Mouse (Mus musculus): Measurements from ENCODE around the gene Fam131b. TPM values are rescaled to one million over a fixed set of nuclear protein-coding genes. Genes with fewer than 3 reads are reported as not detected.

Fam131b gene
- 10 to 100 TPM; 74.8 to 76.8 TPM for total RNA-seq (2021)

DNA sequence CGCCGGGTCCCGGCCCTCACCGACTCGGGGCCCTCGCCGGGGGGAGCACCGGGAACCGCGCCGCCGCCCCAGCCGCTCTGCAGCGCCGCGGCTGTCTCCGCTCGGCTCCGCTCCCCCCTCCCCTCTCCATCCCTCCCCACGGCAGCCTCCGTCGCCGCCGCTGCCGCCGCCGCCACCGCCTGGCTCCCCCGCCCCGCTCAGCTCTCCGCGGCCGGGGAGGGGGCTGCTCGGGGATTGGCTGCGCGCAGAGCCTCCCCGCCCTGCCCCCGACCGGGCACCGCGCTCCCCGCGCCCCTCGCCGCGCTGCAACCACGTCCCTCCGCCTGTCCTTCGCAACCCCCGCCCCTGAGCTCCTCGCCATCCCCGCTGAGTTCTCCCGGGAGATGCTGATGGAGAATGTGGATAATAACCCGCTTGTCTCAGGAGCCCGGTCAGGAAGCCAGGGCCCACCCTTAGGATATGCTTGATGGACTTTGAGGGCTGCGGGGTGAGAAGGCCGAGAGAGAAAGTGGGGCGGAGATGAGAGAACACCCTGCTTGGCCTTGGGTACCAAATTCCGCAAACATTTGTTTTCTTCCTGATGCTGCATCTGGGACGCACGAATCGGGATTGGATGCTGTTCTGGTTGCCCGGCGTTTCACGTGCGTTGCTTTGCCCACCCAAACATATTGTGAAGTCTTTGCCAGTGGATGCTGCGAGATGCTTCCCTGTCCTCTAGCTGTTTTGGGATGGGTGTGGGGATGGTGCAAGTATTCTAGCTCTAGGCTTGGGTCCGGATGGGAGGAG lies at the start of gene Fam131b:
Gene Fam131b, minus strand, starts transcription at position 162 of the 786 bp plus-strand sequence.
- DNase-seq (ENCODE audit: extremely low spot score in 1 of 2, low spot score in 1 of 2): peak; percentile 59 to 71

- DNase-seq (ENCODE audit: extremely low spot score in 1 of 2, low spot score in 1 of 2): no peak
Observed at GRCm38 (mm10) chr6:42373669-42374430, 49.4 kb upstream of the Fam131b start.

GRCm38 (mm10) chr6:42372816-42373547 lies 48.5 kb upstream of the Fam131b start, which contains the start of gene Epha1:
Epha1 (minus strand) TSS chr6:42373268.
- peak in 1 of 2 experiments; percentile 74 for DNase-seq (ENCODE audit: extremely low spot score in 1 of 2, low spot score in 1 of 2)

DNA sequence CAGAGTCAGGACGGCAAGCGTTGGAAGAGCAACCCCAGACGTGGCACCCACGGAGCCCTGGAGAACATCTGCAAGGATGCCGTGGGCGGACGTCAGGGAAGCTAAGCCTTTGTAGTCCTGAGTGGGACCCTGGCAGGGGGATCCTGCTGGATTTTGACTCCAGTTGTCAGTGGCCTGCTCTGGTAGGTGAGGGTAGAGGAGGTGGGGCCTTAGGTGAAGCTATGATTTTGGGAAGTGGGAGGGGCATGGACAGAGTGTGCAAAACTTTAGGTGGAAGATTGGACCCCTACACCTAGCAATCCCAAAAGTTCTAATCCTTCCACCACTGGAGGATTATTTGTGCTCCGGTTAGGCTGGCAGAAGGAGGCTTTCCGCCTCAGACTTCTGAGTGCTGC lies 48.0 kb upstream of the Fam131b start:
- DNase-seq (ENCODE audit: extremely low spot score in 1 of 2, low spot score in 1 of 2): no peak

GRCm38 (mm10) chr6:42372001-42372400 lies 47.6 kb upstream of the Fam131b start:
- no peak for DNase-seq (ENCODE audit: extremely low spot score in 1 of 2, low spot score in 1 of 2)

DNA sequence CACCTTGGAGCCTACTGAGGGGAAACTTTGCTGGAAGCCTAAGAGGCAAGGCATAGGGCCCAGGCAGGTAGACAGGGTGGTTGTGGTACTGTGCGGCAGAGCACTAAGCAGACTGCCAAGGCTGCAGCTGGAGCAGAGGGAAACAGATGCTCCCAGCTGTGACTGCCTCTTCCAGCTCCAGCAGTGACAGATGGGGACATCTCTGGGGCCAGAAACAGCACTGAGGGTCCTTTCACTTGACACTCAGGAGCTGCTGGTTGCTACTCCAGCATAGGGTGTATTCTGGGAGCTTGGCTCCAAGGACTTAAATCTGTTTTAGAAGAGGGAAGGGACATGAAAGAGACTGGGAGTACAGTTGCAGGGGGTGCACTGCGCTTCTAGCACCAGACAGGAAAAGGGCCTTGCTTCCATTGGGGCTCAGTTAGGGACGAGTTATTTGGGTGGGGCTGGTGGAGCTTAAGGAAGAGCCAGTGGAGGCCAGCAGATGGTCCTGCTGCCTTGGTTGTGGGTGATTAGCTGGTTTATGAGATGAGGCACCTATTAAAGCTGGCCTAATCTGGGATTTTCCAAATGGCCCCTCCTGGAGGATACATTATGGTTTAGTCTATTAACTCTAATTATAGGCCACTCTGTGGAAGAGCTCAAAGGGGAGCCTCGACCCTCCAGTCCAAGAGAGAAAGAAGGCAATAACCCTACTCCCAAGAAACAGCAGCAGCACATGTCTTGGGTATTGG lies 46.4 kb upstream of the Fam131b start:
- no peak for DNase-seq (ENCODE audit: extremely low spot score in 1 of 2, low spot score in 1 of 2)

- DNase-seq (ENCODE audit: extremely low spot score in 1 of 2, low spot score in 1 of 2): no peak
Observed at GRCm38 (mm10) chr6:42369870-42370269, 45.4 kb upstream of the Fam131b start.

DNA sequence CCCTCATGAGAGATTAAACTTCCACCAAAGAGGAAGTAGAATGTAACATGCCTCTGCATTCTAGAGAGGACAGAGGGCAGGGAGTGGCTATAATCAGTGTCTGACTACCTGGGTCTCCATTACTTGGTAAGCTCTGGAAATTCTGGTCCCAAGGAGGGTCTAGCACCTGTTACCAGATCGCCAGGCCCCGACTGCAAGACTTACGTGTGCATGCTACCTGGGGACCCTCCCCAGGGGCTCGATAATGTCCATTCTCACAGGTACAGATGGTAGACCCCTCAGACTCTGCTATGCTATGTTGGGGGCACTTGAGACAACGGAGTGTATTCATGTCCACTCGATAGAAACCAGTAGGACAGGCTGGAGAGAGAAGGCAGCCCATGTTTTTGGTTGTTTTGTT lies 40.8 kb upstream of the Fam131b start:
- no peak for DNase-seq (ENCODE audit: extremely low spot score in 1 of 2, low spot score in 1 of 2)

- DNase-seq (ENCODE audit: extremely low spot score in 1 of 2, low spot score in 1 of 2): no peak
Observed at GRCm38 (mm10) chr6:42364607-42365006, 40.2 kb upstream of the Fam131b start.

- DNase-seq (ENCODE audit: extremely low spot score in 1 of 2, low spot score in 1 of 2): no peak
Observed at GRCm38 (mm10) chr6:42364066-42364465, 39.6 kb upstream of the Fam131b start.

GRCm38 (mm10) chr6:42362974-42363373 lies 38.5 kb upstream of the Fam131b start:
- DNase-seq (ENCODE audit: extremely low spot score in 1 of 2, low spot score in 1 of 2): no peak

DNA sequence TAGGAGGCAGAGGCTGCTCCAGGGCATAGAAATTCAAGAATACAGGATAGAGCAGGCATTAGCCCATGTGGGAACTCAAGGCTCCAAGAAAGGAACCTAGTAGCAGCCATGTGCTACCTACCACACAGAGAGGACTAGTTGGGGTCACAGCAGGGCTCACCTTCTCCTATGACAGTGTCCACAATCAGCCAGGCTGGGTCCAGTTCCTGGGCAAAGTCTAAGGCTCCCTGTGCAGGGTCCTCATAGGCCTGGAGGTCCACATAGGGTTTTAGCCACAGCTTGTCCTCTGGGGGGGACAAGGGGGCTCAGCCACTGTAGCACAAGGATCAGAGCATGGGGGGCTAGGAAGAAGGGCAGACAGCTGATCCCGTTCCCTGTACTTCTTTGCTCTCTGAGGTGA lies 38.1 kb upstream of the Fam131b start:
- DNase-seq (ENCODE audit: extremely low spot score in 1 of 2, low spot score in 1 of 2): no peak

DNA sequence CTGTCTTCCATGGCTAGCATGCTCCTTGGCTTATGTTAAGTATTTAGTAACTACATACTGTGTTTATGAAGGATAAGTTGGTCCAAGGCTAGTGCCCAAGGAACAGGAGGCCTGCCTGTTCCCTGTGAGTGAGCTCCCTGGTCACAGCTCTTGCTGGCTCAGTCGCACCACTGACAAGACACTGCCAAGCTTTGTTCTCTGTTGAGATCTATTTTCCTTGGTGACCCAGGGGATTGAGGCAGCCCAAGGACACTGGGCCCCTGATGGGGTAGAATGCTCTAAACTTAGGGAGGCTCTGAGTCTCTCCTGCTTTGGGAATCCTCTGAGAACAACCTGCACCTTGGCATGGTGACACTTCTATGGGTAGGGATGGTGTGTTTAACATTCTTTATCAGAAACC lies 37.6 kb upstream of the Fam131b start:
- DNase-seq (ENCODE audit: extremely low spot score in 1 of 2, low spot score in 1 of 2): no peak

GRCm38 (mm10) chr6:42361041-42361895 lies 36.8 kb upstream of the Fam131b start:
- no peak for DNase-seq (ENCODE audit: extremely low spot score in 1 of 2, low spot score in 1 of 2)

DNA sequence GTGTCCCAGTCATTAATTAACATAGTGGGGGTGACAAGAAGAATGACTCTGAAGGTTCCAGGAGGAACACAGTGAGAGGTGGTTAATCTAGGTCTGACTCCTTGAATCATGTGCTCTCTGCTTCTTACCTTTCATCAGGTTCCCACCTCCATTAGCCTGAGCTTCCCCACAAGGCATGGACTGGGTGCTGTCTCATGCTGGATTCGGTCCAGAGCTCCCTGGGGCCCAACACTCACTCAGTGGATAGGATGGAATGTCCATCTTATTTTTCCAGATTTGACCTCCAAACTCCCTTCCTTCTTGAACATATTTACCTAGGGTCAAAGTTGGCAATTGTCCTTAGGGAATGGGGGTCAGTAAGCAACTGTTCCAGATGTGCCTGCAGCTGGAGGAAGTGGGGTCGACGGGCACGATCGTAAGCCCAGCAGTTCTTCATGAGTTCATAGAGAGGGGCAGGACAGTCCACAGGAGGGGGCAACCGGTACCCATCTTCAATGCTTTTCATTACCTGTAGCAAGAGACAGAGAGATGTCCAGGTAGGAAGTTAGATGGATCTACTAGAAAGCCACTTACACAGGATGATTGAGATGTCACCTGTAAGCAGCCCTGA lies 35.9 kb upstream of the Fam131b start:
- no peak for DNase-seq (ENCODE audit: extremely low spot score in 1 of 2, low spot score in 1 of 2)

- no peak for DNase-seq (ENCODE audit: extremely low spot score in 1 of 2, low spot score in 1 of 2)
Observed at GRCm38 (mm10) chr6:42359364-42360147, 35.1 kb upstream of the Fam131b start.

DNA sequence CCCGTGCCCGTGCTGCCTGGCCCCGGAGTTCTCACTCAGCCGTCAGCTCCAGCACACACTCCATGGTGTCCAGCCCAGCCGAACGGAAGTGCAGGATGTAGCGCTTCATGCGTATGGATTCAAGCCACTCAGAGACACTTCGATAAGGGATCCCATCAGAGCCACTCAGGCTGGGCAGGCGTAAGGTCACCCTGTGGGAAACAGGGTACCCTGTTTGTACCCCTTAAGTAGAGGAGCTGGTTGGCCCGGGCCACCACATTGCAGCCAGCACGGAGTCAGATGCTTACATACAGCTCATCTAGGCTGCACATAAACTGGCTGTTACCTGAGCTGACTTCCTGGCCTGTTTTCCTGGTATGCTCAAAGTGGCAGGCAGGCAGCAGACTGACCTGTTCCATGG lies 34.5 kb upstream of the Fam131b start:
- no peak for DNase-seq (ENCODE audit: extremely low spot score in 1 of 2, low spot score in 1 of 2)

DNA sequence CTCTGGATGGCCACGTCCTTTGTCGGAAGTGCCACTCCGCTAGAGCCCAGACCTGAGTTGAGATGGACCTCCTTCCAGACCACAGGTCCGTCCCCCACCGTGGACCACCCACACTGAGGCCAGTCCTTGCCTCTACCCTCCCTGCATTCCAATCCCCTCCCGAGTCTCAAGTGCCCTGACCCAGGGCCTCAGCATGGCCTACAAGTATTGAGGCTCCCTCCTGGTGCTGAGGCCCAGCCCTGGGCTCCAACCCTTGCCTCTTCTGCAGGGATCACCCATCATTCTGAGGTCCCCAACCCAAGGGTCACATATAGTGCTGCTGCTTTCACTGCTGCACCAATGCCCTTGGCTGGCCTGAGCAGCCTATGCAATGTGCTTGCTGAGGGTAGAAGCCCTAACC lies 33.5 kb upstream of the Fam131b start:
- no peak for DNase-seq (ENCODE audit: extremely low spot score in 1 of 2, low spot score in 1 of 2)
